Mouse (Mus musculus): ENCODE data around the gene Rbm4b.

- TF ChIP-seq CTCF (IDR thresholded peaks at IDR 0.05; ENCODE audit: control insufficient read depth, insufficient read depth, insufficient replicate concordance, low read depth, low read length) (no peak), POLR2A (IDR thresholded peaks at IDR 0.05; ENCODE audit: control insufficient read depth, low read depth, low read length) (no peak)
Measured at GRCm38 (mm10) chr19:4742229-4742628, 14.1 kb upstream of the Rbm4b start.
